Mouse (Mus musculus) kidney, postnatal 4 days (tissue): ENCODE results near the gene Fndc4.

Source experiments
- DNase-seq, 2 experiments: peaks; one replicate each; pipeline ENCODE4 v3.0.0; 2021; ENCODE audit warnings: mixed read lengths in 2 of 2

Fndc4 gene

DNA sequence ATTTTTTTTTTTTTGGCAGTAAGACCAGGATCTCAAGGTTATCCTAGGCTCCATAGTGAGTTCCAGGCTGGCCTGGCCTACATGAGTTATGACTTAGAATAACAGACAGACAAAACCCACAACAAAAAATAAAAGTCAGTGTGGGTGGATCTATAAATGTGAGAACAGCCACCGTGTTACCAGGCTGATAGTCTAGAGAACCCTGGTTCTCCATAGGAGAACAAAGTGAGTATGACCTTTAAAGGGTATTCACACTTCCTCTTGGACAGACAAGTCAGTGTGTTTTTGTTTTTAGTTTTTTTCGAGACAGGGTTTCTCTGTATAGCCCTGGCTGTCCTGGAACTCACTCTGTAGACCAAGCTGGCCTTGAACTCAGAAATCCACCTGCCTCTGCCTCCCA lies 39.9 kb downstream of the Fndc4 start:
- DNase-seq = no peak

DNA sequence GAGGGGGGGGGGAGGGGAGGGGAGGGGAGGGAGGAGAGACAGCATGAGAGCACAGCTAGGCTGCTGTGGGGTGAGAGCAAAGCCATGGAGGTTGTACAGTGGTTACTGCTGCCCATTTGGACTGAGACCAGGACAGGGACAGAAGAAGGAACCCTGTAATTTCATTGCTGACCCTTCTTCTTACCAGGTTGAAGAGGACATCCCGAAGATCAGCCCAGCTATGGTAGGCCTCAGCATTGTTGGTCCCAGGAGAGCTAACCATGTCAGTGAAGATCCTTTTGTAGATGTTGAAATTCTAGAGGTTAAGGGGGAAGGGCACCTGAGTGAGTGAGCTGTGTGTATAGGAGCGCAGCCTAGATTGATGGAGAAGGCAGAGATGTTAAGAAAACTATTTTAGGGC lies 40.5 kb downstream of the Fndc4 start:
- DNase-seq = no peak

DNA sequence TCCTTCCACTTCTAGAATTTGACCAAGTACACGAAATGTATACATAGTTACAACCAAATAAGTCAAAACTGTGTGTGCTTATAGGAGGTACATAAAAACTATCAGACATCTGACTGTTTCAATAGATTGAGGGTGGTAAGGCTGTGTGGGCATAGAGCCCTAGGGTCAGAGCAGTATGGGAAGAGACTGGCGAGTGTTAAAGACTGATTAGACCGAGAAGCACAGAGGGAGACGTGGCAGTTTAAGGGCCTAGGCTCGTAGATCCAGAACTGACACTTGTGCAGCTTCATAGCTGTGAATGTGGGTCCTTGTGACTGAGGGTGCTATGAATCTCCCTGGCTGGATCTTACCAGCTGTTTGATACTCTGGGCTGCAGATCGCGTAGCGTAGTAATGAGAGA lies 41.0 kb downstream of the Fndc4 start:
- no peak for DNase-seq

DNA sequence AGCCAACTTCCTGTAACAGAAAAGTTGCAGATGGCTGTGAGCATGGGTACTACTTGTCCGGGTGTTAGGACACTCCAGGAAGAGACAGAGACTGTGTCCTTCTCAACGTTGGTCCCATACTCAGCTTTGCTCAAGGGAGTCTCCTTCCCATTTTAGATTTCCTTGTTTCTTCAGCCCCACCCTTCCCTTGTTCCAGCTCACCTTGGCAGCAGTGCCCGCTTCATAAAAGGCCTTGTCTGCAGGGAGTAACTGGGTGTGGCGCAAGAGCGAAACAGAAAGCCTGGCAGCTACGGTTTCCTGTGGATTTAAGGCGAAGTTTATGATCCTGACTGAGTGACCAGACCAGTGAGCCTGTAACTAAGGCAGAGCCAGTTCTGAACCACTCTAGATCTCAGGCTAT lies 41.4 kb downstream of the Fndc4 start:
- peak; percentile 23 to 44 for DNase-seq

DNA sequence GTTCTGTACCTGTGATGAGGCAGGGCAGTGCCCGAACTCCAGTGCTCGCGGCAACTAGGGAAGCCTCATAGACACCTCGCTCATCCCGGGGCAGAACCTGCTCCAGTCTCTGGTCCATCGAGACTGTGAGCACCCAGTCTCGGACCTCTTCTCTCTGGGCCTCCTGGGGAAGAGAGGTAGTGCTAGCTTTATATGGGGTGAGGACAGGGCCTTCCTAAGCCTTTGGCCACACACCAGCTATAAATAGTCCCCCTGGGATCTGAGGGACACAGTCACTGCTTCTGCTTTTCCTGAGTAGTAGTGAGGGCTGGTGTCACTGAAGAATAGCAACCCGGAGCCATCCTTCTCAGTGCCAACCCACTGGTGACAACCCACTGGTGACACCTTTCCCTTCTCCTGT lies 42.1 kb downstream of the Fndc4 start:
- DNase-seq = no peak

DNA sequence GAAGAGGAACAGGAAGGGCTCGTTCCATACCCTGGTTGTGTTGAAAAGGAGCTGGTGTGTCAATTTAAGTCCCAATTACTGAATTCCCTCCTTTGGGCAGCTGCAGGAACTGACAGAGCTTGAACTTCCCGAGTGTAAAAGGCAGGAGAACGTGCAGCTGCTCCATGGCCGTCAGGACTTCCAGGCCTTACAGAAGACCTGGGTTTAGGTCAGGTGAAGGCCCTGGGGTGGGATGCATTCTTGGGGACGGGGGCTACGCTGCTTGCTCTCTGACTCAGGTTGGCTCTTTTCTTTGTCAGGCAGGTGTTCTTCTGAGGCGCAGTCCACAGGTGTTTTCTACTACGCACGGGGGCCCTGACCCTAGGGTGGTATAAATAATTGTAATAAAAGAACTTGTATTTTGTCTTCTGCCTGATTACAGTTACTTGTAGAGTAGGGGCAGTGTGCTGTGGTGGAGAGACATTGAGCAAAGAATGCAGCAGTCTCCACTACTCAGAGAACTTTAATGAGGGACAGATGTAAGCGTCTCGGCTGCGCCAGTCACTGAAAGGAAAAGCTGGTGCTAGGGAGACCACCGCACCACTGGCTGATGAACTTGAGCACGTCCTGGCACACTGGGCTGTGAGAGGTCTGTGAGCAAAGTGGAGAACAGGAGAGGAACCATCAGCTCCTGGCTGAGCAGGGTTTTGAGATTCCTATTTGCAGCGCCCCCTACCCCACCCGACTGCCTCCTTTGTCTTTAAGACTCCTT lies 42.9 kb downstream of the Fndc4 start:
- DNase-seq = peak in 1 of 2 experiments; percentile 17

DNA sequence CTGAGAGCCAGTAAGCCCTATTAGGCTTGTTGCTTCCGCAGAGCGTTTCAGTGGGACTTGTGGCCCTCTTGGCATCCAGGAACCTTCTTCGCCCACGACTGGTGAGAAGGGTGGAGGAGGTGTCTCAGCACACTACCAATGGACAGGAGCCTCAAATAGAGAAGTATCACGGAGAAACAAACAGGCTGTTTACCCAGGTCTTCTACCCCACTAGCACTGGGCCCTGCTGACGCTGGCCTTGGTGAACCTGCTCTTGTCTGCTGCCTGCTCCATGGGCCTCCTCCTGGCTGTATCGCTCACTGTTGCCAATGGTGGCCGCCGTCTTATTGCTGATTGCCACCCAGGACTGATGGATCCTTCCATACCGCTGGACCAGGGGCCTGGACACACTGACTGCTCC lies 43.7 kb downstream of the Fndc4 start:
- DNase-seq = peak in 1 of 2 experiments; percentile 34

DNA sequence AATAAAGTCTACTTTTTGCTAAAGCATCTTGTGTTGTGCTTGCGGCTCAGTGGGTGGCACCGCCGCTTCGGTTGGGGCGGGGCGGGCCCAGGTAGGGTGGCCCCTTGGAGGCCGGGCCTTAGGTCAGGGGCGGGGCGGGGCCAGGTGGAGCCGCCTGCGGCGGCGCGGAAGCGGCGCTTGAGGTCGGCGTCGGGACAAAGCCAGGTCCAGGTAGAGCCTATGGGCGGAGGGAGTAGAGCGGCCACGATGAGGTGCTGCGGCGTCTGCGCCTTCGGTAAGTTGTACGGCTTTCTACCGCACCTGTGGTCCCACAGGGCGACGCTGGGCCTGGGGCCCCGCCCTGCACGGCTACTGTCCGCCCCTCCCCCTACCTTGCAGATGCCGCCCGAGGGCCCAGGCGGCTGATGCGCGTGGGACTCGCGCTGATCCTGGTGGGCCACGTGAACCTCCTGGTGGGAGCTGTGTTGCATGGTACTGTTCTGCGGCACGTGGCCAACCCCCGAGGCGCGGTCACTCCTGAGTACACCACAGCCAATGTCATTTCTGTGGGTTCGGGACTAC lies 44.3 kb downstream of the Fndc4 start, which contains the start of gene Krtcap3:
Gene Krtcap3, plus strand, starts transcription at position 151 of the 561 bp plus-strand sequence.
- DNase-seq = peak; percentile 76 to 85

DNA sequence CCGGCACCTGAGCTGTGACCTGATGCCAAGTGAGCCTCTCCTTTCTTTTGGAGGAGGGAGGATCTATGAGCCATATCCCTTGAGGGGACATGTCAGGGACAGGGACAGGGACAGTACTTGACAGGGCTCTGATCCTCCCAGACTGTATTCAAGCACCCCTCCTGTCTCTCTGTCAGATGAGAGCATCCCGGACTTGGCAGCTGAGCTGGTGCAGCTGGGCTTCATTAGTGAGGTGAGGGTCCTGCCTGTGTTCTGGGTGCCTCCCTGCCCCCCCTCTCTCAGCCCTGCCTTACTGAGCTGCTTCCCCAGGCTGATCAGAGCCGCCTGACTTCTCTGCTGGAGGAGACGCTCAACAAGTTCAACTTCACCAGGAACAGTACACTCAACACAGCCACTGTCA lies 45.2 kb downstream of the Fndc4 start:
- DNase-seq = no peak
